Mouse (Mus musculus) C2C12 (cell line): ENCODE results near the gene Zfp800. TPM values are rescaled to one million over a fixed set of nuclear protein-coding genes. Genes with fewer than 3 reads are reported as not detected.

Experiments
- H3K27me3 ChIP-seq: one replicate; pipeline ENCODE4 v1.6.1; 2011; ENCODE audit not compliant: control insufficient read depth, insufficient read depth, insufficient read length
- H3K36me3 ChIP-seq: one replicate; pipeline ENCODE4 v1.6.1; 2011; ENCODE audit not compliant: control insufficient read depth, insufficient read depth
- H3K4me3 ChIP-seq: one replicate; pipeline ENCODE4 v1.5.1; 2011; ENCODE audit warnings: mild to moderate bottlenecking, control low read depth; ENCODE audit not compliant: poor library complexity, insufficient read depth, severe bottlenecking
- H3K79me2 ChIP-seq: one replicate; pipeline ENCODE4 v1.6.1; 2011; ENCODE audit not compliant: control insufficient read depth, insufficient read depth
- H3K79me3 ChIP-seq: one replicate; pipeline ENCODE4 v1.6.1; 2011; ENCODE audit warnings: low read depth, control low read depth
- H3ac ChIP-seq: one replicate; pipeline ENCODE3; 2011; ENCODE audit warnings: low read depth; ENCODE audit not compliant: control insufficient read depth, insufficient read length
- CEBPB ChIP-seq: IDR thresholded peaks from one replicate; pipeline ENCODE4 v1.6.1; 2011; ENCODE audit warnings: low read depth, mild to moderate bottlenecking, control low read depth, moderate library complexity
- CTCF ChIP-seq: IDR thresholded peaks from one replicate; pipeline ENCODE4 v1.5.1; 2011; ENCODE audit not compliant: control insufficient read depth, insufficient read depth, insufficient read length
- FOSL1 ChIP-seq: IDR thresholded peaks from one replicate; pipeline ENCODE4 v1.8.0; 2011; ENCODE audit warnings: mild to moderate bottlenecking, low read length; ENCODE audit not compliant: poor library complexity, insufficient read depth, severe bottlenecking
- MAX ChIP-seq: IDR thresholded peaks from one replicate; pipeline ENCODE4 v1.6.1; 2011; ENCODE audit warnings: mild to moderate bottlenecking, control low read depth
- MYOD1 ChIP-seq: IDR thresholded peaks from one replicate; pipeline ENCODE4 v1.6.1; 2011; ENCODE audit warnings: low read depth; ENCODE audit not compliant: control insufficient read depth, insufficient read length
- MYOG ChIP-seq: IDR thresholded peaks from one replicate; pipeline ENCODE4 v1.6.1; 2011; ENCODE audit not compliant: control insufficient read depth, insufficient read length; ENCODE audit errors: extremely low read depth
- USF1 ChIP-seq: IDR thresholded peaks from one replicate; pipeline ENCODE4 v1.6.1; 2011; ENCODE audit warnings: low read depth, mild to moderate bottlenecking, control low read depth, moderate library complexity
- long read RNA-seq, 2 experiments: library from polyadenylated mRNA; unstranded; transcript quantifications; one replicate each; pipeline ENCODE4 v2.0.0; 2019 to 2020
- polyA plus RNA-seq: library from polyadenylated mRNA; unstranded; fragments of >200 nt; fragmentation: generic; extraction: Trizol; gene quantifications from one replicate; pipeline ENCODE4 v1.2.1, GENCODE M21; 2012; ENCODE audit warnings: missing spikeins

Gene Zfp800
- polyA plus RNA-seq = 2.5 TPM
- long read RNA-seq, experiment 1, transcript Zfp800-205 (5 exons, 703 nt) = major isoform, 5 of 11 reads
- long read RNA-seq, experiment 1, partial matches to known transcripts = 5 of 11 reads
- long read RNA-seq, experiment 1, other reads (novel, unspliced or antisense) = 0 of 11 reads
- long read RNA-seq, experiment 2, transcript Zfp800-205 (5 exons, 703 nt) = major isoform, 7 of 17 reads
- long read RNA-seq, experiment 2, partial matches to known transcripts = 7 of 17 reads
- long read RNA-seq, experiment 2, other reads (novel, unspliced or antisense) = 1 of 17 reads

- Histone ChIP-seq H3K36me3 (no peaks in the 10 kb centered on the region), H3K79me3 (no peaks in the 10 kb centered on the region), H3K4me3 (no peak within 1 kb of the TSS), H3K79me2 (no peaks in the 10 kb centered on the region), H3ac (no peak within 1 kb of the TSS), H3K27me3 (peaks cover 9% of the 10 kb centered on the region)
- TF ChIP-seq MYOG = no peak
- no peak for TF ChIP-seq MYOD1
- no peak for TF ChIP-seq USF1
- TF ChIP-seq MAX = no peak
- no peak for TF ChIP-seq CTCF
- no peak for TF ChIP-seq CEBPB
- no peak for TF ChIP-seq FOSL1
These were observed at the start of gene Zfp800 for GRCm38 (mm10) chr6:28397681-28398203. TSS of gene Zfp800 (minus strand) at chr6:28398005.

DNA sequence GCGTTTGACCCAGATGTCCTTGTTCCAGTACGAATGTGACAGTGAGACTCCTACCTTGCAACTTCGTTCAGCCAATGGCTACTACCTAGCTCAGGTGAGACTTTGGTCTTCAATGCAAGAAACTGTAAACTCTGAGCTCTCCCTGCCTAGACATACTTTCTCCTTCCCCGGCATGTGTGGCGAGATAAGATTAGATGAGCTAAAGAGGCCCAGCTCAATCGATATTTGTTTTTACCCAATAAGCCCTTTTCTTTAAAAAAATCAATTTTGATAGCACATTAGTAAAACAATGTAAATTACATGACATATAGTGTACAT is 33.7 kb upstream of the Zfp800 start:
- Histone ChIP-seq H3ac (no peak overlapping the region), H3K36me3 (peaks cover 6% of the 10 kb centered on the region), H3K4me3 (no peak overlapping the region), H3K79me3 (no peaks in the 10 kb centered on the region), H3K27me3 (no peaks in the 10 kb centered on the region), H3K79me2 (no peaks in the 10 kb centered on the region)
- TF ChIP-seq MYOD1 = no peak
- no peak for TF ChIP-seq MAX
- no peak for TF ChIP-seq CTCF
- TF ChIP-seq USF1 = no peak
- no peak for TF ChIP-seq FOSL1
- TF ChIP-seq CEBPB = no peak
- no peak for TF ChIP-seq MYOG

GRCm38 (mm10) chr6:28430795-28431537 is 33.2 kb upstream of the Zfp800 start:
- no peak overlapping the region for H3K4me3 ChIP-seq
- no peaks in the 10 kb centered on the region for H3K79me3 ChIP-seq
- H3K27me3 ChIP-seq = no peaks in the 10 kb centered on the region
- no peaks in the 10 kb centered on the region for H3K79me2 ChIP-seq
- peaks cover 6% of the 10 kb centered on the region for H3K36me3 ChIP-seq
- no peak overlapping the region for H3ac ChIP-seq
- TF ChIP-seq USF1 (no peak), CEBPB (no peak), MYOG (no peak), MYOD1 (no peak), CTCF (no peak), FOSL1 (no peak), MAX (no peak)

- TF ChIP-seq CTCF (no peak), FOSL1 (no peak), MYOD1 (no peak), CEBPB (no peak), MYOG (no peak), MAX (no peak), USF1 (no peak)
- Histone ChIP-seq H3K36me3 (peaks cover 6% of the 10 kb centered on the region), H3K4me3 (no peak overlapping the region)
These were observed 32.1 kb upstream of the Zfp800 start for GRCm38 (mm10) chr6:28429870-28430269.

DNA sequence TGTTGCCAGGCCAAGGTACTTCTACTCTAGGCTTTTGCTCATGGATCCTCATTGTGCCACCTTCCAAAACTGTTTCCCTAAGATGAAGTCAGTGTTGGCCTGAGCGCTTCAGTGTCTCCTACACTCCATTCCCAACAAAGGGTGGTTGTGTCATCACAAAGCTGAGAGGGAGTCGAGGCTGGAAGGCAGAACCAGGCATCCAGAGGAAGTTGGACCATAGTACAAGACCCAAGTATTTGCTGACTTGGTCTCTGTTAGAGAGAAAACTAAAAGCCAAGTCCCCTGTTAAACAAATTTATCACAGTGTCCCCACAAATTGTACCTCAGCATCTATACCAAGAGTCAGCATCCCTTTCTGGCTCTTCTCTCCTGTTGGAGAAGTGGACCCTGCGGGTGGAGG is 30.5 kb upstream of the Zfp800 start, which contains the start of gene Gcc1:
Gene Gcc1, minus strand, starts transcription at position 101 of the 400 bp plus-strand sequence.
- Histone ChIP-seq H3K79me2 (peaks cover 15% of the 10 kb centered on the region), H3ac (no peak within 1 kb of the TSS)

More at GRCm38 (mm10) chr6:28429870-28430269, 32.1 kb upstream of the Zfp800 start:
- Histone ChIP-seq H3K79me2 (peaks cover 2% of the 10 kb centered on the region), H3K79me3 (peaks cover 2% of the 10 kb centered on the region), H3ac (no peak overlapping the region), H3K27me3 (no peaks in the 10 kb centered on the region)

More for the DNA sequence above, 30.5 kb upstream of the Zfp800 start, which contains the start of gene Gcc1:
- H3K27me3 ChIP-seq = no peaks in the 10 kb centered on the region
- TF ChIP-seq MYOD1 = no peak
- no peak for TF ChIP-seq CEBPB
- no peak for TF ChIP-seq MAX
- no peak for TF ChIP-seq USF1
- TF ChIP-seq FOSL1 = no peak
- no peak for TF ChIP-seq CTCF
- TF ChIP-seq MYOG = no peak
- no peak within 1 kb of the TSS for H3K4me3 ChIP-seq
- H3K79me3 ChIP-seq = peaks cover 7% of the 10 kb centered on the region
- H3K36me3 ChIP-seq = peaks cover 6% of the 10 kb centered on the region
